Mouse (Mus musculus): ENCODE measurements around the gene Chd3. TPM values are rescaled to one million over a fixed set of nuclear protein-coding genes. Genes with fewer than 3 reads are reported as not detected.
"Not testable (repeated sequence)": the region's sequence is repeated elsewhere in the genome, so short reads cannot be mapped to it uniquely, and the experiment has no call there.

Gene Chd3
- polyA plus RNA-seq, 1 experiment from 2014 or later = 2.6 TPM

DNA sequence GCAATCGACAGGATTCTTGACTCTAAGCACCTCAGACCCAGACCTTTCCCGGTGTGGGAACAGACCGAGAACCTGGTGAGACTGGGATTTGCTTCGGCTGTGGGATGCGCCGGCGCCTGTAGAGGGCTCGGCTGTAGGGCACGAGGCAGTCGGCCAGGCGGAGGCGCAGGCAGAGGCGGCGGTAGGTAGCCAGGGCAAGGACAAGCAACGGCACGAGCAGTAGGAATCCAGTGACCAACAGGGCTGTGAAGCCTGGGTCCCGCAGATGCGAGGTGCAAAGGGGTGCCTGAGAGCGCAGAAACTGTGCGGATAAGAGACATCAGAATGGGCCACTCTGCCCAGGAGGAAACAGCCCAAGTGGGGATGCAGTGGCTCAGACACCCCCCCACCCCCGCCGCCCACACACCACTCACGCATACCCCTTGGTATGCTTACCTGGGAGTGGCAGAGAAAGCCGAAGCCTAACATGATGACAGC lies 28.4 kb upstream of the Chd3 start:
- no peaks in the 10 kb centered on the region; the same call in 1 of the 2 replicates for H3K27me3 ChIP-seq
- peak overlapping the region; percentile 91 for H3K4me2 ChIP-seq
- no peaks in the 10 kb centered on the region for H3K9me3 ChIP-seq (replicated peaks)
- WGBS (ENCODE audit: insufficient replicate concordance) = 24% methylated on average over 24 of the region's 24 CpGs
- H3K4me1 ChIP-seq (replicated peaks) = peaks cover 48% of the 10 kb centered on the region
- peak overlapping the region; percentile 74 for H3K4me3 ChIP-seq (replicated peaks)
- peaks cover 29% of the 10 kb centered on the region for H3K36me3 ChIP-seq
- peak overlapping the region; percentile 87 for H3K9ac ChIP-seq
- H3K27ac ChIP-seq = peak overlapping the region; percentile 94
- DNase-seq (no peak), ATAC-seq (ENCODE audit: low read depth) (no peak)

DNA sequence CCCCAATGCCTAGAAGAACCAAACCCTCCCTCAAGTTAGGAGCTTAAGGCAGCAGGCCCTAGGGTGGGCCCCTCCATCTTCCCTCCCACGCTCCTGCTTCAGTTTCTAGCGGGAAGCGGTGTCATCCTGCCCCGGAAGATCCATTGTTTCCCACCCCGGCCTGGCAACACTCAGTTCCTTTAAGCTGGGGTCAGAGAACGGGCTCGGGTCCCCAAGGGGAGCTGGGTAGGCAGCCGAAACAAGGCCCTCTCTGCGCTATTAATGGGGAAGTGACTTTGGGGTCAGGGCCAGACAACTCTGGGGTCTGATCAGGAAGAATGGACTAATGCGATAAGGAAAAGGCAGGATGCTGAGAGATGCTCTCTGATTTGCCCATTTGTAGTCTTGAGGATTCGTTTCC lies 27.6 kb upstream of the Chd3 start:
- Histone ChIP-seq H3K36me3 (peaks cover 23% of the 10 kb centered on the region), H3K27me3 (no peaks in the 10 kb centered on the region; the same call in 1 of the 2 replicates), H3K4me3 (replicated peaks) (peak overlapping the region; percentile 74), H3K9me3 (replicated peaks) (no peaks in the 10 kb centered on the region), H3K27ac (peak overlapping the region; percentile 94), H3K9ac (peak overlapping the region; percentile 87), H3K4me1 (replicated peaks) (peaks cover 48% of the 10 kb centered on the region), H3K4me2 (peak overlapping the region; percentile 91)
- WGBS (ENCODE audit: insufficient replicate concordance) = 6% methylated on average over 11 of the region's 11 CpGs
- ATAC-seq (ENCODE audit: low read depth) (no peak), DNase-seq (no peak)

DNA sequence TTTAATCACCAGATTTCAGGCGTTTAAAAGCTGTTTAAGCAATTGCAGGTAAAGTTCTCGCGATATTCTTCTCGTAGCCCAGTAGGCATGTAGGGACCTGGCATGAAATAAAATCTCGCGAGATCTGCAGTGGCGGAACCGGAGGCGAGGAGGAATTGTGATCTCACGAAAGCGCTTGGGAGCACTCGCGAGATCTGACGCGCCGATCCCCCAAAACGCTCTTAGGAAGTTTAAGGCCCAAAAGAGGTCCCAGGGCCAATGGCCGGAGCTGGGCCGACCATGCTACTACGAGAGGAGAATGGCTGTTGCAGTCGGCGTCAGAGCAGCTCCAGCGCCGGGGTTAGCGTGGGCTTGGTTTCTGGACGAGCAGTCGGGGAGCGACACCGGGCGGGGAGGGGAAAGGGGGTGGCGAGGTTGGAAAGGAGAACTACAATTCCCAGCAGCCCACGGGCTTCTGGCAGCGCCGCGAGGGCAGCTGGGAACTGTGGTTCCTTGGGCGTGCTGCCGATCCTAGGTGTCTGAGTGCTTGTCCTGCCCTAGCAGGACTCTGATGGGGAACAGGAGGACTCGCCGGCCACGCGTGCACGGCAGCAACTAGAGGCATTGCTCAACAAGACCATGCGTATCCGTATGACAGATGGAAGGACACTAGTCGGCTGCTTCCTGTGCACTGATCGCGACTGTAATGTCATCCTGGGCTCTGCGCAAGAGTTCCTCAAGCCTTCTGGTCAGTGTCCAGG lies 26.6 kb upstream of the Chd3 start:
- peaks cover 43% of the 10 kb centered on the region for H3K4me1 ChIP-seq (replicated peaks)
- peak overlapping the region; percentile 87 for H3K9ac ChIP-seq
- peaks cover 16% of the 10 kb centered on the region for H3K36me3 ChIP-seq
- peak overlapping the region; percentile 91 for H3K4me2 ChIP-seq
- H3K27ac ChIP-seq = peak overlapping the region; percentile 94
- WGBS (ENCODE audit: insufficient replicate concordance) = under 1% methylated on average over 48 of the region's 48 CpGs
- peak; percentile 88 for ATAC-seq (ENCODE audit: low read depth)
- H3K4me3 ChIP-seq (replicated peaks) = peak overlapping the region; percentile 74
- H3K9me3 ChIP-seq (replicated peaks) = no peaks in the 10 kb centered on the region
- no peaks in the 10 kb centered on the region; the same call in 1 of the 2 replicates for H3K27me3 ChIP-seq
- peak; percentile 95 for DNase-seq

DNA sequence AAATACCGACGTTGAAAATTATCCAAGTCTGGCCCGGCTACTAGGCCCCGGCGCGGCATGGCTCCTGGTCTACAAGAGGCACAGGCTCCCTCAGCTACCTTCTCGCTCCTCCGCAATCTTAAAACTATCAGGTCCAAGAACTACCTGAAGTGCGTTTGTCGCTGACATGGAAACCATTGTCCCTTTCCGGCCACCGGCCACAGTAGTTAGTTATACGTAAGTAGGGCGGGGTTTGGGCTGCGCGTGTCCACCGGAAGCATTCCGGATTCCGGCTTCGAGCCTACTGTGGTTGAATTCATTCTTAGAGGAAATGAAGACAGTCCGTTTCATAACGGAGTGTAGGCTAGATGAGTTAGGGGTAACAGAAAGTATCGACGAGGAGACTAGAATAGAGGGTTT lies 26.0 kb upstream of the Chd3 start, which contains the start of the genes Naa38 and Cyb5d1:
Gene Naa38, plus strand, starts transcription at position 253 of the 399 bp plus-strand sequence.
Gene Cyb5d1, minus strand, starts transcription at position 397 of the 399 bp plus-strand sequence.
- H3K9ac ChIP-seq = peak within 1 kb of the TSS; percentile 87
- under 1% methylated on average over 24 of the region's 24 CpGs for WGBS (ENCODE audit: insufficient replicate concordance)
- peak; percentile 75 for ATAC-seq (ENCODE audit: low read depth)

DNA sequence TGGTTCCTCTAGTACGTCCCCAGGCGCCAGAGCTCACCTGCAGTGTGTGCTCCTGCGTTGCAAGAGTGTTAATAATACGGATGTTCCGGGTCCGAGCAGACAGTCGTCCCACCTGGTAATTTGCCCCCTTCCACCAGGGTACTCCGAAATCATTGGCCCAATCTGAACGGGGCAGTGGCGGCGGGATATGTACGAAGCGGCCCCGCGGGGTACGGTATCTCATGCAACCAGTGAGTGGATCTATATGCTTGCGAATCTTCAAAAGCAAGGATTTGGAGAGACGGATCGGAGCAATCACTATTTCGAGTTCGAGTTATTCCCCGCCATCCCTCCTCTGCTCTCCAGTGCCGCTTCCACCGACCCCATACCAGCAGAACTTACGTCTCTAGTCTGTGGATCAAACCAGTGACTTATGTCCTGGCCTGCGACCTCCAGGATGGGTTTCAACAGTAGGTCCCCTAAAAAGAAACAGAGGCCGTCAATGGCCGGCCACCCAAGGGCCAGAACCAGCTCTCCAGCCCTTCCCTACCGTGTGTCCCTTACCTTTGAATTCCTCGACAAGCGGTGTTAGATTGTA lies 25.5 kb upstream of the Chd3 start:
- DNase-seq; H3K36me3 ChIP-seq; ATAC-seq (ENCODE audit: low read depth); H3K27me3 ChIP-seq; H3K9me3 ChIP-seq (replicated peaks): not testable (repeated sequence)
- Histone ChIP-seq H3K27ac (peak overlapping the region; percentile 94), H3K4me2 (peak overlapping the region; percentile 91), H3K4me3 (replicated peaks) (peak overlapping the region; percentile 74), H3K9ac (peak overlapping the region; percentile 87), H3K4me1 (replicated peaks) (peaks cover 44% of the 10 kb centered on the region)
- WGBS (ENCODE audit: insufficient replicate concordance) = 1% methylated on average over 31 of the region's 31 CpGs

More for the DNA sequence above, 26.0 kb upstream of the Chd3 start, which contains the start of the genes Naa38 and Cyb5d1:
- H3K4me3 ChIP-seq (replicated peaks) = peak within 1 kb of the TSS; percentile 74
- peak; percentile 86 for DNase-seq
- peaks cover 44% of the 10 kb centered on the region for H3K4me1 ChIP-seq (replicated peaks)
- not testable (repeated sequence) for H3K27me3 ChIP-seq; H3K9me3 ChIP-seq (replicated peaks)
- H3K36me3 ChIP-seq = peaks cover 10% of the 10 kb centered on the region
- peak within 1 kb of the TSS; percentile 94 for H3K27ac ChIP-seq
- H3K4me2 ChIP-seq = peak within 1 kb of the TSS; percentile 91

DNA sequence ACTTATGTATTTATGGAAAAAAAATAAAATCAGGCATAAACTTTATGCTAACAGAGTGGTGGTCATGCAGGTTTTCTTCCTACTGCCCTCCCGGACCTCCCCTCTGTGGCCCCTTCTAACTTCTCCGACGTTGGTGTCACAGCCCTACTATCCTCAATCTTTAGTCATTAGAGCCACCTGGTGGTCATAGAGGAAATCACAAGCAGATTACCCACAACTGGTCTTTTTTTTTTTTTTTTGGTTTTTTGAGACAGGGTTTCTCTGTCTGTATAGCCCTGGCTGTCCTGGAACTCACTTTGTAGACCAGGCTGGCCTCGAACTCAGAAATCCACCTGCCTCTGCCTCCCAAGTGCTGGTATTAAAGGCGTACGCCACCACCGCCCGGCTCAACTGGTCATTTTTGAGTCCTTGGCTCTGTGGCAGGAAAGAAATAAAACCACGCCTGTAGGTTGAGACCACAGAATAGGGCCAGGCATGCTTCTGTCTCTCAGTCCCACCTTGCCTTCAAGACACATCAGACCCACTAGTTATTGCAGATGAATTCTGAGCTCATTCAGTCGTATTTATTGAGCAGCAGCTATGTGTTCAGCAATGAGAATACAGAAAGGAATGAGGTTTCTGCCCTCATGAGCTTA lies 21.3 kb upstream of the Chd3 start:
- 41% methylated on average over 10 of the region's 10 CpGs for WGBS (ENCODE audit: insufficient replicate concordance)
- H3K9me3 ChIP-seq (replicated peaks) = no peaks in the 10 kb centered on the region
- H3K4me3 ChIP-seq (replicated peaks) = no peak overlapping the region
- DNase-seq (no peak), ATAC-seq (ENCODE audit: low read depth) (no peak)
- H3K9ac ChIP-seq = no peak overlapping the region
- no peak overlapping the region for H3K4me2 ChIP-seq
- no peak overlapping the region for H3K27ac ChIP-seq
- peaks cover 15% of the 10 kb centered on the region for H3K4me1 ChIP-seq (replicated peaks)
- no peaks in the 10 kb centered on the region; the same call in 1 of the 2 replicates for H3K36me3 ChIP-seq
- no peaks in the 10 kb centered on the region for H3K27me3 ChIP-seq

DNA sequence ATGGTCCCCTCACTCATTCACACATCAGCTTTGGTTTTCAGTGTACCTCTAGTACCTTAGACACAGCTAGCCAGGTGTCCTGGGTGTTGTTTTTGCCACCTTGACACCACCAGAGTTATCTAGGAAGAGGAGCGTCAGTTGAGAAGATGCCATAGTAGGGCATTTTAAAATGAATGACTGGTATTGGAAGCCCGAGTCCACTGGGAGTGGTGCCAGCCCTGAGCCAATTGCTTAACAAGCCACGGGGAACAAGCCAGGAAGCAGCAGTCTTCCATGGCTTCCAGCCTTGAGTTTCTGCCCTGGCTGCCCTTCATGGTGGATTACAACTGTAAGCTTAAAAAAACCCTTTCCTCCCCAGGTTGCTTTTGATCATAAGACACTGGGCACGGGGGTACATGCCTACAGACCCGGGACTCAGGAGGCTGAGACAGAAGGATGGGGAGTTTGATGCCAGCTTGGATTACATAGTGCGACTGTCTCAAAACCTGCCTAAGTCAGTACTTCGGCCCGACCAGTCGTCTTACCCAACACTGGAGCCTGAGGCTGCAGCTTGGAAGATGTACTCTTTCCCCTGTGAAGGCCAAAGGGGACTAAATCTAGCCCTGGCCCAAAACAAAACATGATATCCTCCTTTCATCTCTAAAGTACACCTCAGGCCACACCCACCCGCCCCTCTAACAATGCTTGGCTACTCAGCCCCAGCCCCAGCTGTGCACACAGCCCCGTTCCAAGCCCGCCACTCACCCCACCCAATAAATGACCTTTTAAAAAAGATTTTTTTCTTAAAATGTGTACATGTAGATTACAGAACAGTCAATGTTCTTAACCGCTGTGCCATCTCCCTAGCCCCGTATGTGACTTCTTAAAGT lies 20.6 kb upstream of the Chd3 start:
- DNase-seq (no peak), ATAC-seq (ENCODE audit: low read depth) (no peak)
- no peak overlapping the region for H3K27ac ChIP-seq

DNA sequence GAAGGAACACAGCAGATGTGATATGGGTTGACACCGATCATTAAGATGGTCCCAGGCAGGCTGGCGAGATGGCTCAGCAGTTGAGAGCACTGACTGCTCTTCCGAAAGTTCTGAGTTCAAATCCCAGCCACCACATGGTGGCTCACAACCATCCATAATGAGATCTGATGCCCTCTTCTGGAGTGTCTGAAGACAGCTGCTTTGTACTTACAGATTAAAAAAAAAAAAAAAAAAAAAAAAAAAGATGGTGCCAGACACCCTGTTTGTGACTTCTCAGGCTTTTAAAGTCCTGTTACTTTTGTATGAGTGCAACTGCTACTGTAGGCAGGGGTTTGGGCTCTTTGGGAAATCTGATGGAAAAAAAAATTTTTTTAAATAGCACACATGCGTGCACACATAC lies 19.5 kb upstream of the Chd3 start:
- Histone ChIP-seq H3K27me3 (no peaks in the 10 kb centered on the region), H3K9ac (no peak overlapping the region), H3K4me3 (replicated peaks) (no peak overlapping the region), H3K36me3 (no peaks in the 10 kb centered on the region; the same call in 1 of the 2 replicates), H3K9me3 (replicated peaks) (no peaks in the 10 kb centered on the region), H3K27ac (no peak overlapping the region), H3K4me1 (replicated peaks) (peaks cover 9% of the 10 kb centered on the region), H3K4me2 (no peak overlapping the region)
- WGBS (ENCODE audit: insufficient replicate concordance) = 82% methylated on average over 4 of the region's 4 CpGs
- no peak for DNase-seq
- ATAC-seq (ENCODE audit: low read depth) = no peak

More for the DNA sequence above, 20.6 kb upstream of the Chd3 start:
- H3K9ac ChIP-seq = 0 out of 2 replicates have a peak overlapping the region, but pooled peaks have one; percentile 33
- peaks cover 15% of the 10 kb centered on the region for H3K4me1 ChIP-seq (replicated peaks)
- no peak overlapping the region for H3K4me2 ChIP-seq
- H3K27me3 ChIP-seq = no peaks in the 10 kb centered on the region
- no peaks in the 10 kb centered on the region for H3K9me3 ChIP-seq (replicated peaks)
- H3K4me3 ChIP-seq (replicated peaks) = no peak overlapping the region
- WGBS (ENCODE audit: insufficient replicate concordance) = 70% methylated on average over 14 of the region's 14 CpGs
- no peaks in the 10 kb centered on the region; the same call in 1 of the 2 replicates for H3K36me3 ChIP-seq

DNA sequence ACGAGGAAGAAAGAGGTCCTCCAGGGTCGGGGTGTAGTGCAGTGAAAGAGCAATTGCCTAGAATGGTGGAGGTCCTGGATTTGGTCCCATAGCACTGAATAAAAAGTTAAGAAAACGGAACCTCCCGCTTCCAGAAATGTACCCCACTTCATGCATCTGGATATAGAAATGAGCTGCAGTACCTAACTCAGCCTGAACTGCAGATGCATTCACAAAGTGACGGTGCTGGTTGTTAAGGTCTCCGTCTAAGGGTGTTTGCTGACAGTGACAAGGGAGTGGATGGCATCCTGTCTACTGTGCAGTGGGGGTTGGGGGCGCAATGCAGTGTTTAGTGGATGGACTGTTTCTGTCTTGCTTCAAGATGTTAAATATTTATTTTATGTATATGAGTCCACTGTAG lies 17.6 kb upstream of the Chd3 start:
- ATAC-seq (ENCODE audit: low read depth) (no peak), DNase-seq (no peak)
- Histone ChIP-seq H3K27me3 (no peaks in the 10 kb centered on the region), H3K9me3 (replicated peaks) (no peaks in the 10 kb centered on the region), H3K4me3 (replicated peaks) (no peak overlapping the region), H3K36me3 (no peaks in the 10 kb centered on the region), H3K4me2 (no peak overlapping the region), H3K4me1 (replicated peaks) (peaks cover 9% of the 10 kb centered on the region), H3K27ac (no peak overlapping the region), H3K9ac (no peak overlapping the region)
- WGBS (ENCODE audit: insufficient replicate concordance) = 67% methylated on average over 7 of the region's 7 CpGs

DNA sequence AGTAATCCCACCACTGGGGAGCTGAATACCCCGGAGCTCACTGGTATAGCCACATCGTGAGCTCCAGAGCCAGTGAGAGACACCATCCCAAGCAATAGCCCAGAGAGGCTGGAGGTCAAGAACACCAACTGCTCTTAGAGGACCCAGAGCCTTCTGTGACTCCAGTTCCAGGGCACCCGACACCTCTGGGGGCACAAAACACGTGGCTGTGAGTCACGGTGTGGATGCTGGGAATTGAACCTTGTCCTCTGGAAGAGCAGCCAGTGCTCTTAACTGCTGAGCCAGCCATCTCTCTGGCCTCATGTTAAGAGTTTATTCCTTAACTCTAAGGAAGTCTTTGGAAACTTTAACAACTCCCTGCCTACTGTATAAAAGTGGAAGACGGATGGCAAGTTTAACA lies 15.8 kb upstream of the Chd3 start:
- Histone ChIP-seq H3K27me3 (no peaks in the 10 kb centered on the region), H3K4me3 (replicated peaks) (no peak overlapping the region), H3K4me2 (no peak overlapping the region), H3K27ac (no peak overlapping the region), H3K9me3 (replicated peaks) (no peaks in the 10 kb centered on the region), H3K36me3 (no peaks in the 10 kb centered on the region), H3K4me1 (replicated peaks) (peaks cover 8% of the 10 kb centered on the region), H3K9ac (no peak overlapping the region; the same call in 1 of the 2 replicates)
- ATAC-seq (ENCODE audit: low read depth) (no peak), DNase-seq (no peak)
- 58% methylated on average over 6 of the region's 6 CpGs for WGBS (ENCODE audit: insufficient replicate concordance)

Measured in liver, embryonic 13.5 days (tissue).